Mouse (Mus musculus) cerebral cortex, adult 2 months (tissue): ENCODE measurements around the gene Dnm1.

Experiments
- WGBS: fragments of 180-500 bp; shearing (Covaris S2); methylation state at CpG from one replicate; pipeline ENCODE4 v1.1.7; 2018; 5-methylcytosine and 5-hydroxymethylcytosine counted together

Gene Dnm1

DNA sequence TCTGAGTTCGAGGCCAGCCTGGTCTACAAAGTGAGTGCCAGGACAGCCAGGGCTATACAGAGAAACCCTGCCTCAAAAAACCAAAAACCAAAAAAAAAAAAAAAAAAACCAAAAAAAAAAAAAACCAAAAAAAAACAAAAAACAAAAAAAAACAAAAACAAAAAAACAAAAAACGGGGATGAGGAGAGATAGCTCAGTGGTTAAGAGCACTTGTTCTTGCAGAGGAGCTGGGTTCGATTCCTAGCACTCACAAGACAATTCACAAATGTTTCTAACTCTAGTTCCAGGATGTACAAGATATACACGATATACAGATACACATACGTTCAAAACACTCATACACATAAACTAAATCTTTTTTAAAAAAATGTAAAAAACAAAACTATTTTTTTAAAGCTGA lies 9.1 kb upstream of the Dnm1 start:
- 27% methylated on average over 5 of the region's 5 CpGs for WGBS

GRCm38 (mm10) chr2:32361437-32361836 lies 8.3 kb upstream of the Dnm1 start:
- 2% methylated on average over 24 of the region's 24 CpGs for WGBS

- WGBS: 4% methylated on average over 14 of the region's 14 CpGs
Measured at GRCm38 (mm10) chr2:32360741-32361140, 7.6 kb upstream of the Dnm1 start.

DNA sequence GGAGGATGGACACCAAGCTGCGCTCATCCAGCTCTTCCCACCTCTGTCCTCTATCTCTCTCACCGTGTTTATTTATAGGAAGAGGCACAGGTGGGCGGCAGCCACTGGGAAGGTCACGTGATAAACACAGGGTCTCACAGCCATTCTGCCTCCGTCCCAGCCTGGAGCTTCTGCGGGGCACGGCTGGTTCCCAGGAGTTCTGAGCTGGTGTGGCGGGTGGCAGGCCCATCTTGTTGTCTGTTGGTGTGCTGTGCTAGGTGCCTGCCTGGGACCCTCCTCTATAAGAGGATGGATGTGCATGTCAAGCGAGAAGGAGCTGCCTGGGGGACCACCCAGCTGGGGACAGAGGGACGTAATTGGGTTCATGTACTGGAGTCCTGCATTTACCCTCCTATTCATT lies 5.2 kb upstream of the Dnm1 start:
- 65% methylated on average over 10 of the region's 10 CpGs for WGBS

DNA sequence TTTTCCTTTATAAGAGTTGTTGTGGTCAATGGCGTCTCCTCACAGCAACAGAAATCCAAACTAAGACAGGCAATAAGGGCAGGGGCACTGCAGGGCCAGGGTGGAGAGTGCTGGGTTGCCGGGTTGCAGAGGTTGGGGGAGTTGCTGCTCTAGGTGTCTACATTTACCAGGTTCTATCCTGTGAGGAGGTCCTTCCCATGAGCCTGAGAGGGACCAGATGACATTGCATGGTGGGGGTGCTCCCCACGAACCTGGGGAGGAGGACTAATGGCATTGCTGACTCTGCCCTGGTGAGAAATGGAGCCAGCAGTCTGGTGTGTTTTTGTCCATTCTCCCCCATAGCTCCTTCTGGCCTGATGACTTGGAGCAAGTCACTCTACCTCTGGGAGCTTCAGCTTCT lies 4.6 kb upstream of the Dnm1 start:
- WGBS: 79% methylated on average over 3 of the region's 3 CpGs

DNA sequence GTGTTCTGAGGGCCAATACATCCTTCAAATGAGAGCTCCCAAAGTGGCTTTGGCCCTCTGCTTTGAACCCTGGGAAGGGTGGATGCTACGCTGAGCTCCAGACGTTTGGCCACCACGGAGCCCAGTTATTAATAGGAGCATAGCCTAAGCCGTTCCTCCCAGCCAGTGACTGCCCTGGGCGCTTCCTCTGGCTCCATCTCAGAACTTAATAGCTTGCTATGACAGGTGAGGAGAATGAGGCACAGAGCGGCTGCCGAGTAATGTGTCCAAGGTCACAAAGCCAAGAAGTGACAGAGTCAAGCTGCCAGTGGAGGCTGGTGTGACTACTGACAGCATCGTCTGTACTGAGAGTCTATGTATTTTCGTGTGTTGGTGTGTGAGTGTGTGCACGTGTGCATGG lies 3.1 kb upstream of the Dnm1 start:
- 79% methylated on average over 10 of the region's 10 CpGs for WGBS

DNA sequence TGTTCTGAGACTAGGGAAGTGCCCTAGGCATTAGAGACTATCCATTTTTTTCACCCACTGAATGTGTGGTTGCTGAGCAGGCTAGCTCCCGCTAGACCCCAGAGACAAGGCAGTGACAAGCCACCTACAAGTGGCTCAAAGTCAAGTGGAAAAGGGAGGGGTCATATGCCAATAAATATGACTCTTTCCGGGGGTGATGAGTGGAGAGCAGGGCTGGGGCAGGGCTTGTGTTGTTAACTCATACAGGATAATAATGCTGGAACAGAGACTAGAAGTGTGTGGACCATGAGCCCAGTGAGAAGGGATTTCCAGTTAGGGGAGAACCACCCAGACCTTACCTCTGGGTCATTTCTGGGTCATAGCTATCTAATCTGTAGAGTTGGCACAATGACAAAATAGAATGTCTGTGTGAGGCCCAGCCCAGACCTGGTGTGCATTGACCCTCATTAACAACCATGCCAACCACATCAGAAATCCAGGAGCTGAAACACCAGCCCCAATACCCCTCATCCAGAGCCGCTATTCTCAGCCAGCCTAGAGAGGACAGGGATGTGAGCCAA lies 1.3 kb upstream of the Dnm1 start:
- 93% methylated on average over 3 of the region's 3 CpGs for WGBS

DNA sequence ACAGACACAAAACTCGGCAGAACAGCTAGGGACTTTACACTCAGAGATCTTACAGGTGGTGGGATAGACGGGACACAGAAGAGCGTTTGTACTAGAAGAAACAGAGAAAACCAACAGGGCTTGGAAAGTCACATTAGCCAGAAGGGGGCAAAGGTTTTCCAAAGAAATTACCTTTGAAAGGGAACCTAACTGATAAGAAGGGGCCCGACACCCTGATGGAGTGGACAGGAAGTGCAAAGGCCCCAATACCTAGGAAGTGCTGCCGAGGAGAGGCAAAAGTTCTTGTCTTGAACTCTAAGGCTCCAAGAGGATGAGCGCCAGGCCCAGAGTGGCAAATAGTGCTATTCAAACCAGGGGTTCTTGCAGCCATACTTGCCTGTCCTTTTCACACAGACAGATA lies 698 bp upstream of the Dnm1 start:
- WGBS: 75% methylated on average over 6 of the region's 6 CpGs

DNA sequence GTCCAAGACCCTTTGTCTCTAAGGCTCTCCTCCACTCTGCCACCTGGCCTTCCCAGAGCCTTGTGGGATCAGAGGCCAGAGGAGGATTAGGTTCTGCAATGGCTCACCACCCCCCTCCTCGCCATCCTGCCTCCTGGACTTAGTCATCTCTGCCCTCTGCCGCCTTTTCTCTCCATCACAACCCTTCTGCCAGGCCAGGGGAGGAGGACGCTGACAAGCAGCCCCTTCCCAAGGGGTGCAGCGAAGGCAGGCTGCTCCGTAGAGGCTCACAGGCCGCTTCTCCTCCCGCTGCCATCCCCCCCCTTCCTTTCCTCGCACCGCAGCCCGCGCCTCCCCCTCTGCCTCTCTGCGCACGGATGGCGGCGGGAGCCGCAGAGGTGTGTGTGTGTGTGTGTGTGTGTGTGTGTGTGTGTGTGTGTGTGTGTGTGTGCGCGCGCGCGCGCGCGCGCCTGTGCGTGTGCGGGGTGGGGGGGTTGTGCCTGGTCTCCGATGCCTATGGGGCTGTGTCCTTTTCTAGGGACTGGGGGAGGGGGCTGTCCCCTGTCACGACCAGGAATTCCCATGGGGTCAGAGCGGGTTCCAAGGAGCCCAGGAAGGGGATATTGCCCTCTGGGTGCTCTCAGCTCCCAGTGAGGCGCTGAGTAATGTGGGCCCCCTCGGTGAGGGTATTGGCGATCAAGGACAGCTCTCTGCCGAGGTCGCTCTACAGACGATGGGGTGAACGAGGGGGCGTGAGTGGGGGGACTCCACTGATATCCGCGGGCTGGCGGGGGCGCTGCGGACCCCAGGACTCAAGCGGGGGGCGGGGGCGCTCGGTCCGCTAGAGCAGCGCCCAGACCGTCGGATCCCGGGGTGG lies 759 bp downstream of the Dnm1 start, which contains the start of gene Ciz1:
Gene Ciz1, plus strand, starts transcription at position 177 of the 856 bp plus-strand sequence.
- WGBS: 2% methylated on average over 42 of the region's 52 CpGs

- 34% methylated on average over 9 of the region's 9 CpGs for WGBS
Measured at GRCm38 (mm10) chr2:32351471-32351961, 1.6 kb downstream of the Dnm1 start.

- WGBS: 27% methylated on average over 13 of the region's 13 CpGs
Measured at GRCm38 (mm10) chr2:32350471-32351051, 2.6 kb downstream of the Dnm1 start.

- WGBS: 30% methylated on average over 8 of the region's 8 CpGs
Measured at GRCm38 (mm10) chr2:32349625-32350255, 3.4 kb downstream of the Dnm1 start.

DNA sequence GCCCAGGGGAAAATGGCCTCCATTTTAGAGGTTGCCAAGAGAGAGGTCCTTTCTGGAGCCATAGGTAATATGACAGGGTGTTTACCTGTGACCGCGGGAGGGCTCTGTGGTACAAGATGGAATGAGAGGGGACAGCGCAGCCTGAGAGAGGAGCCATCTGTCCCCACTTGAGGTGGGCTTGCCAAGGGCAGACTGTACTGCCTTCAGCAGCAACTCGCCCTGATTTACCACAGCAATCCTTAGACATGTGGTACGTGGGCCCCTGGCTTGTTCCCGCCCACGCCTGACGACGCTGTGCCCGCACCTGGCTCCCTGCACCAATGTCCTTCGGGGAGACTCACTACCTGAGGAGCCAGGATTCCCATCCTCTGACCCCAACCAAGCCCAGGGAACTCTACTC lies 4.8 kb downstream of the Dnm1 start:
- WGBS: 48% methylated on average over 11 of the region's 11 CpGs

DNA sequence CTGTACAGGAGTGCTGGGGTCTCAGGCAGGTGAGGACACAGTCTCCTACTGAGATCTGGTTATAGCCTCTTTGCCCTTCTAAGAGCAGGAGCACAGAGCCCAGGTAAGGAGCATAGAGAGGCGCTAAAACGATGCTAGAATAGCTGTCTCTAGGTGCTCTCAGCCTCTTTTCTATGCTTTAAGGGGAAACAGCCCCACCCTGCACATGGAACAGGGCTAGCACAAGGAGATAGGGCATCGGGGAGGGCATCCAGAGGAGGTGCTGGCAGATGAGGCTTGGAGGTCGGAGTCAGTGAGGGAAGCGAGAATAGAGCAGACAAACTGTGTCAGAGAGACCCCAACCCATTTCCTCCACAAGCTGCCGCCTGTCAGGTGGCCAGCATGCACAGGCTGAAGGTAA lies 6.1 kb downstream of the Dnm1 start:
- 65% methylated on average over 6 of the region's 6 CpGs for WGBS

DNA sequence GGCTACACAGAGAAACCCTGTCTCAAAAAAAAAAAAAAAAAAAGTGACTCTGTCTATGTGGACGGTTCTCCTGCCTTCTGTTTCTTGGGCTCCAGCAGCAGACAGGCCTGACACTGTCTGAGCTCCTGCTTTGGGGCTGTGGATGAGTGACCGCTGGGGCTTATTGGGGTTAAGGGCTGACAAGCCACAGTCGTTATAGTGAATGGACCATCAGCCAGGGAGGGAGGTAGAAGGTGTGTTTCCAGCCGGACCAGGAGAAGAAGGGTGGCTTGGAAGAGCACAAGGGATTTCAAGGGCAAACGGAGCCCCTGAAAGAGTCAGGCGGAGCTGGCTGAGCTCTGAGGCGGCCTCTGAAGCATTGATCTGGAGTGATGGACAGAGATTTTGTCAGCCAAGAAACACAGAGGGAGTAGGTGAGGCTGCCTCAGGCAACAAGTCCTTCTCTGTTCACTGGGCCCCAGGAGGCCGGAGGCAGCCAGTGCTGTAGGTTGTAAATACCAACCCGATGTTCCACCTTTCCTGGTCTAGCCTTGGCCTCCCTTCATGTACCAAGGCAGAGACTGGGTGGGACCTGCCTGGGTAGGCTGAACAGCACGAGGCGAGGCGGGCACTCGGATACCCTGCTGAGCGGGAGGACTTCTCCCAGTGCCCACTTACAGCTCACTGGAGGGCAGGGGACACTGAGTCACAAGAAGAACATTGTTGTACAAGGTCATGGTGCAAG lies 8.4 kb downstream of the Dnm1 start:
- 46% methylated on average over 14 of the region's 14 CpGs for WGBS

DNA sequence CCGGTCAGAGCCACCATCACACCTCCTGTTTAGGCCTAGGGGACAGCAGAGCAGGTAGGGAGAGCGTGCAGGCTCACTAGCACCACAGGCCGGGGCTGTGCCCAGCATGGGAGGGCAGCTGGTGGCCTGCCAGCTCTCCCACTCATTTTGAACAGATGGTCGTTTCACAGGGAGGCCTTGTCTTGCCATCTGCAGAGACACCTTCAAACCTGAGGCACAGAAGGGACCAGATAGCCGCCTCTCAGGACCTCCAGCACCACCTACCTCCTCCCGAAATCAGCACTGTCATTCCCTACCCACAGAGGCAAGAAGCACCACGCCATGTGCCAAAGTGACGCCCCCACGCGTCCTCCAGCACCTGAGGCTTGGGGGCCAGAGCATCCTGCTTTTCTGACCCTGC lies 9.1 kb downstream of the Dnm1 start:
- 44% methylated on average over 10 of the region's 10 CpGs for WGBS

- 80% methylated on average over 2 of the region's 2 CpGs for WGBS
Measured at GRCm38 (mm10) chr2:32343351-32343671, 9.8 kb downstream of the Dnm1 start.

DNA sequence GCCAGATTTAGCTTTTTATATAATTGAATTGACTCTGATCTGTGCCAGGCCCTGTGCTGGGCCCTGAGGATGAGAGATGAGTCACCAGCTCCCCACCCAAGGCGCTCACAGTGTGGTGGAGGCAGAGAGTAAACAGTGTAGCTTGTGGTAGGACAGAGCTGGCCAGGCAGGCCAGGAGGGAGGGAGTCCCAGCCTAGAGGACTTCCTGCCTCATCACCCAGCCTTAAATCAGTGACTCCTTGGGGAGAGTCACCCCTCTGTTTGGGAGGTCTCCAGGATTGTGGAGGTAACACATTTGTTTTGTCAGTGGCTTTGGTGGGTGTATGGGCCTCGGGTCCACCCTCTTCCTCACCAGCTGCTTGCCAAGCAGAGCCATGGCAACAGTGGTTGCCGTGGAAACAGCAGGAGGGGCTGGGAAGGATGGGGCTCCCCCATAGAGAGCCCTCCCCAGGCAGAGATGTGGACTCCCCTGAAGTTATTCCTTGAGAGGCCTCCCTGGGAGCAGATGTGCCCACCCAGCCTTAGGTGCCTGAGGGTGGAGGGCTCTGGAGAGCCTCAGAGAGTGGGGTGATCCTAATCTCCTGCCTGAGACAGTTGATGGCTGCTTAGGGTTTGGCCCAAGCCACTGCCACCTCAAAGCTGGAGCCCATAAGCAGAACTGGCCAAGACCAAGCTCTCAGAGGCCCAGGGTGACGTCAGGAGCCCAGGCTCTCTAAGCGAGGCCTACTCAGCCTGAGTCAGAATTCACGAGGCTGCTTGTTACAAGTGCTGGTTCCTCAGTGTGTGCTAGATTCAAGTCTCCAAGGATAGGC lies 10.4 kb downstream of the Dnm1 start:
- 34% methylated on average over 6 of the region's 6 CpGs for WGBS

GRCm38 (mm10) chr2:32342039-32342438 lies 11.1 kb downstream of the Dnm1 start:
- WGBS: 49% methylated on average over 4 of the region's 4 CpGs

GRCm38 (mm10) chr2:32341634-32341939 lies 11.6 kb downstream of the Dnm1 start:
- WGBS: 83% methylated on average over 4 of the region's 4 CpGs
